Mouse (Mus musculus): ENCODE data around the gene Fggy.

Gene Fggy

GRCm38 (mm10) chr4:95778528-95778927 is 221.2 kb downstream of the Fggy start:
- DNase-seq (ENCODE audit: low spot score), result no peak

- DNase-seq (ENCODE audit: low spot score), result no peak
Observed at GRCm38 (mm10) chr4:95784146-95784895, 227.0 kb downstream of the Fggy start.

- DNase-seq (ENCODE audit: low spot score), result no peak
Observed at GRCm38 (mm10) chr4:95787609-95788008, 230.3 kb downstream of the Fggy start.

GRCm38 (mm10) chr4:95788867-95789266 is 231.6 kb downstream of the Fggy start:
- no peak for DNase-seq (ENCODE audit: low spot score)

GRCm38 (mm10) chr4:95791913-95792475 is 234.7 kb downstream of the Fggy start:
- DNase-seq (ENCODE audit: low spot score), result no peak

- DNase-seq (ENCODE audit: low spot score), result no peak
Observed at GRCm38 (mm10) chr4:95793647-95794328, 236.5 kb downstream of the Fggy start.

GRCm38 (mm10) chr4:95794651-95795050 is 237.3 kb downstream of the Fggy start:
- no peak for DNase-seq (ENCODE audit: low spot score)

- DNase-seq (ENCODE audit: low spot score), result no peak
Observed at GRCm38 (mm10) chr4:95795283-95795682, 238.0 kb downstream of the Fggy start.

GRCm38 (mm10) chr4:95819650-95820049 is 262.3 kb downstream of the Fggy start:
- no peak for DNase-seq (ENCODE audit: low spot score)

GRCm38 (mm10) chr4:95821906-95822579 is 264.7 kb downstream of the Fggy start:
- DNase-seq (ENCODE audit: low spot score), result no peak

GRCm38 (mm10) chr4:95828164-95828563 is 270.9 kb downstream of the Fggy start:
- no peak for DNase-seq (ENCODE audit: low spot score)

- DNase-seq (ENCODE audit: low spot score), result no peak
Observed at GRCm38 (mm10) chr4:95830320-95830719, 273.0 kb downstream of the Fggy start.

- no peak for DNase-seq (ENCODE audit: low spot score)
Observed at GRCm38 (mm10) chr4:95839860-95840259, 282.6 kb downstream of the Fggy start.

GRCm38 (mm10) chr4:95840389-95841053 is 283.2 kb downstream of the Fggy start:
- no peak for DNase-seq (ENCODE audit: low spot score)

- DNase-seq (ENCODE audit: low spot score), result no peak
Observed at GRCm38 (mm10) chr4:95845981-95846617, 288.8 kb downstream of the Fggy start.

GRCm38 (mm10) chr4:95847219-95847618 is 289.9 kb downstream of the Fggy start:
- DNase-seq (ENCODE audit: low spot score), result no peak

- DNase-seq (ENCODE audit: low spot score), result no peak
Observed at GRCm38 (mm10) chr4:95847664-95848063, 290.4 kb downstream of the Fggy start.

- no peak for DNase-seq (ENCODE audit: low spot score)
Observed at GRCm38 (mm10) chr4:95849497-95849896, 292.2 kb downstream of the Fggy start.

- DNase-seq (ENCODE audit: low spot score), result no peak
Observed at GRCm38 (mm10) chr4:95850044-95850739, 292.9 kb downstream of the Fggy start.

GRCm38 (mm10) chr4:95852257-95852656 is 294.9 kb downstream of the Fggy start:
- DNase-seq (ENCODE audit: low spot score), result no peak

GRCm38 (mm10) chr4:95856008-95856407 is 298.7 kb downstream of the Fggy start:
- no peak for DNase-seq (ENCODE audit: low spot score)

Measured in ovary, adult 18-20 months (tissue).